Mouse (Mus musculus) cerebellum, adult 9-11 months (tissue): ENCODE measurements around the gene Map4k3.

Experiments
- DNase-seq: peaks from one replicate; pipeline ENCODE4 v3.0.0; 2022

Map4k3 gene

DNA sequence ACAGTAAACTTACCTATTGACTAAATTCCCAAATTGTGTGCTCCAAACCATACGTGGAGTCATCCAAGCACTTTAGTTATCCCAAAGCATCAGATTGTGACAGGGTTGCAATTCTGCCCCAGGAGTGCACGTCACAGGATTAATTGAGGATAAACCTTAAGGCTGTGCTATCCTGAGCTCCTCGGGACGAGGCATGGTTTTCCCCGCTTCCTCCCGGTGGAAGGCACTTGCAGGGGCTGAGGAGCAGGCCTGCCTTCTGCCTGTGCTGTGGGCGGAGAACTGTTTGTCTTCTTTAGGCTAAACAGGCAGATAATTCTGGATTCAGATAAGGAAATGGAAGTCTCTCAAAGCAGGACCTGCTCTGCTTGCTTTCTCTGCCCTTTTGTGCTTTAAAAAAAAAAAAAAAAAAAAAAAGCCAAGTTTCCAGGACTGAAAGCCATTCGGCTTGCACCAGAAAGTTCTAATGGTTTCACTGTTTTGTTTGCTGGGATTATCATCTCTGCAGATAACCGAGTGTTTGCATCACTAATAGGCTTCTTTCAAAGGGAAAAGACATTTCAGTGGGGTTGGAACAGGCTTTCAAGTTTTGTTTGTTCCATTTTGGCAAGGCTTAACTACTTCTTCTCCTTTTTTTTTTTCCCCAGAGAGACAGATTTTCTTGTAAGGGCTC, 930 bp upstream of the Map4k3 start:
- no peak for DNase-seq

DNA sequence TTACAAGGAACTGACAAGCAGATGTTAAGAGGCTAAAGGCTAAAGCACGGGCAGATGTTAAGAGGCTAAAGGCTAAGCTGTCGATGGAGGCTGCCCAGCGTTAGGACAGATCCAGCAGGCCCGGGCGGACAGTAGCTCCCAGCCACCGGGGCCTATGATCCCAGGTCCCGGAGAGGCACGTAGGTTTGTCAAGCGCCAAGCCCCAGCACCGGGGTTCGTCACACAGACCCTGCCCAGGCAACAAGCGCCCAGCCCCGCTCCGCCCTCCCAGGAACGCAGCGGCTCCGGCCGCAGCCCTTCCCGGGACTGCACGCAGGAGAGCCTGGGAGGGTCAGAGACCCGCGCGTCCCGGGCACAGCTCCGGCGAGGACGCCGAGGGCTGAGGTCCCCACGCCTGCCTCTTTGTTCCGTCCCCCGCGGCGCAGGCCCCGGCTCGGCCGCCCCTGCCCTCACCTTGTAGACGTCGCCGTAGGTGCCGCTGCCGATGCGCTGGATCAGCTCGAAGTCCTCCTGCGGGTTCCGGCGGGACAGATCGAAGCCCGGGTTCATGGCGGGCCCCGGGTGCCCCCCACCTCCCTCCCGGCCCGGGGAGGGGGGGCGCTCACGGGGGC, 839 bp downstream of the Map4k3 start:
- peak; percentile 72 for DNase-seq

DNA sequence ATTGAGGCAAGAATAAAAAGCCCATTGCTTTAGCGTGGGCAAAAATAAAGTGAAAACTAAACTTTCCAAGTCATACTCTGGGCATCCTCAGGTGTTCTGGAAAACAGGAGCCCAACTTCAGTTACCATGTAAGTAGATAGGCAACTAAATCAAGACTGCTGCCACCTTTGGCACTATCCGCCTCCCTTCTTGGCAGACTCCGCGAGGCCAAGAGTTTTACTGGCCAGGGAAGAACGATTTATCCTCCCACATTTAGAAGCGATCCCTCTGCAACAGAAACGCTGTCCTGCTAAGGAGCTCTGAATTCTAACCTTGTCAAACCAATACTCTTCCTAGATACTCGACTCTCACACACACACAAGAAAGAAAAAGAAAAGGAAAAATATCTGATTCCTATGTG, 1.5 kb downstream of the Map4k3 start:
- peak; percentile 71 for DNase-seq

DNA sequence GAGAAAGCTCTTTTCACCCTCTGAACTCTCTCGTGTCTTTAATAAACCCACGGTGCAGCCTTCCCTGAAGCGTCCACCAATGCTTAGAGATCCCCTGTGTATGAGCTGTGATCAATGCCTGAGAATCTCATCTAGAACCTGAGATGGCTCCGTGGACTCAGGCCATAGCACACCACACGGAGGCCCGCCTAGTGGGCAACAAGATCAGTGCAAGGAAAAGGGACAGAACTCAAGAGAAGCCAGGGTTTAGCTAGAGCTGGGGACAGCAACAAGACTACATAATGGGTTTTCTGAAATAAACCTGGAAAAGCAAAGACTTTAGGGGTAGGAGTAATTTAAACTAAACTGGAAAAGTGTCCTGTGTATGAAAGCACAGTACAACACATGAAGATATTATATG, 5.2 kb downstream of the Map4k3 start:
- no peak for DNase-seq

DNA sequence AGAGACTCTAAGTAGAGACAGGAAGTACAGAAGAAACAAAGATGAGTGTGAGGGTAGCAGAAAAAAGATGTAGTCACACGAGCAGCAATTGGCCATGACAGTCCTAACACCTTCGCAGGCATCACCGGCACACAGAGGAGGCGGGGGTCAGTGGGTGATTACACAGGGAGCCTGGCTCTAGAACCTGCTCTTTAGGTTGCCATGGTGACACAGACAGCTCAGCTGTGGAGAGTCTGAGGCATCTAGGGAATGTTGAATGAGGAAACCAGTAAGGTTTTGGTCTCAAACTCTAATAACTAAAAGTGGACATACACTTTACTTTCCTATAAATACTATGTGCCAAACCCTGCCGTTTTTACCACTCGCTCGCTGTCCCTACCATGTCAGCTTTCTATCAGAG, 6.6 kb downstream of the Map4k3 start:
- DNase-seq: no peak

DNA sequence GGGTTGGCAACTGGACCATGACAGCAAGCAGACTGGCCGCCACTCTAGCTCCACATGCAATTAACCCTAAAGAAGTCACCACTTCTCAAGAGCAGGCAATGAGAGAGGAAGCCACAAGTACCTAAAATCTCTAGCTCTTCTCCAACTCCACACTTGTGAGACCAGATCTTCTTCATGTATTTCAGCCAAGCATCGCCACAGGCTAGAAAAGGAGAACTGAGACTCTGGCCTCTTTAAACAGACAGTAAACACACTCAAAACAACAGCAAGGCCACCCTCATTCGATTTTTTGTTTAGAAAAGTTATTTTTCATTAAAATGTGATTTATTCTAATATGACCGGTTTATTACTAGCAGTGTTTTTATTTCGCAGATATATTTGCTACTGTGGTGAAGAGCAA, 9.0 kb downstream of the Map4k3 start:
- no peak for DNase-seq

DNA sequence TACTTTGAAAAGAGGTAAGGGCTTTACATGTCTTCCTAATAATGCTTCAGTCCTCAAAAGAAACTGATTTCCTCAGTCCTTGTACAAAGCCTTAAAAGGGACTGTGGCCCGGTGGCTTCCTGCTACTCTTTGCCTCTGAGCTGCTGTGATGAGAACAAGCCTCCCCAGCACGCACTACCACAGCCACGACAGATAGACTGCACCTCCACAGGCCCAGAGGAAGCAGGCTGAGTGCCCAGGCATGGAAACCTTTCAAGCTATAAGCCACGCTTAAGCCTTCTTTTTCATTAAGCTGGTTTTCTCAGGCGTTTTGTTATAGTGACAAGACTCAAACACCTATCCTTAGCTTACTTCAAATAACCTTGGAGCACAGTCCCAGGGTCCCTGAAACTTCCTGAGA, 10.0 kb downstream of the Map4k3 start:
- no peak for DNase-seq

DNA sequence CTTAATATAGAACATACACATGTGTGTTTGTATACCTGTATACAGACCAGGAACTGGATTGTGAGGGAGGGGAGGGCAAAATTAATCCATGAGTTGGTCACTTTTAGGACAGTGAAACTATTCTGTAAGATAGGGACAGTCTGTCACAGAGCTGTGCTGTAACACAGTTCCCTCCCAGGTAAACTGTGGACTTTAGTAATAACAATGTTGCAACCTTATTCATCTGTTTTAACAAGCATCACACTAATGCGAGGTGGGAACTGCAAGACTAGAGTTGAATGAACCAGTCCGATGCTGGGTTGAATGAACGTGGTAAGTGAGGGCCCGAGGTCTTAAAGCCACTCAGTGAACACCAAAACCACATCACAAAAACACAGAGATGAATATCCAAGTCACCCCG, 14.7 kb downstream of the Map4k3 start:
- DNase-seq: no peak

DNA sequence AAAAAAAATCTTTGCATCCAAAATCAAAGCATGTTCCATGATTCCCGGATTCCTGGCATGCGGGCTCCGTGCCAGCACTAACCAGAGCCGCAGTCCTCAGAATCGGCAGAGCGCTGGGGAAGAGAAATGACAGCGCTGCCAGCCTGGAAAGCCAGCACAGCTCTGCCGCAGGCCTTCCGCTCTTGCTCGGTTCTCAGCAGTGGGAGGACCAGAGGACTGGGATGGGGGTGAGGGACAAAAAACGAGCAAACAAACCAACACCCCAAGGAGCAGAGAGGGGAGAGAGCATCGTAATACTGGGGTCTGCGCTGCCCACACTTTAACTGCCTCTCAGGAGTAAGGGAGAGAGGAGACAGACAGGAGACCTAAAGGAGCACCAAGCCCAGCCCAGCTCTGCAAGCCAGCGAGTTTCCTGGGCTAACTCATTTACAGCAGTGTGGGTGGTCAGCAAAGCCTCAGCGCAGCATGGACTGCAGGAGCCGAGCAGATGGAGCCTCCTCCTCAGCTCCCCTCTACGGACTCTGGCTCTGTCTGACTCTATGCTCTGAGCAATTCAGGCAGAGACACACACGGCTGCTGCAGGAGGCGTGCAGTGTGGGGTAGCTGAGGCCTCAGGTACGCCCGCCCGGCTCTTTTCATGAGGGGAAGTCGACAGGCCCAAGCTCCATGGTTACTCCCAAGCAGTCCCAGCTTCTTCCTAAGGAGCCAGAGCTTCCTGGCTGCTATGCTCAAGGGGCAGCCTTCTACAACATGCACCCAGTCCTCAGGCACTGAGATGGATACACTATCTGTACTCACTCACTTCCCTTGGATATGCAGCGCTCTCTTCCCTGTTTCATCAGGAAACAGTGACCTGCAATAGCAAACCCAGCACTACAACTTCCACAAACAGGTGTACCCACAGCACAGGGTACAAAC, 18.1 kb downstream of the Map4k3 start:
- DNase-seq: peak; percentile 80

DNA sequence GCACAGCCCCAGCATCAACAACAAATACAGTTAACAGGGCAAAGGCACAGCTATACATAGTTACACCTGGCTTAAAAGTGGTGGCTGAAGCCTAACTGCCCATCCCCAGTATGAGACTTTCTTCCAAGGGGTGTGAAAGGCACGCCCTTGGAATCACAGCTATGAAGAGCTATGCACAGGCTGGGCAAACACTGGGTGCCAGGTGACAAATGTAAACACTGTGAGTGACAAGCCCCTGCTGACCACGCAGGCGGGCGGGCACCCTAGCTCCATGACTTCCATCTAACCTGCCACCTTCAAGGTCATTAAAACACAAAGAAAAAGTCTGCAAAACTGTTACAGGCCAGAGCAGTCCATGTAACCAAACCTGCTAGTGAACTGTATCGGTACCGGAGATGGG, 19.5 kb downstream of the Map4k3 start:
- no peak for DNase-seq

DNA sequence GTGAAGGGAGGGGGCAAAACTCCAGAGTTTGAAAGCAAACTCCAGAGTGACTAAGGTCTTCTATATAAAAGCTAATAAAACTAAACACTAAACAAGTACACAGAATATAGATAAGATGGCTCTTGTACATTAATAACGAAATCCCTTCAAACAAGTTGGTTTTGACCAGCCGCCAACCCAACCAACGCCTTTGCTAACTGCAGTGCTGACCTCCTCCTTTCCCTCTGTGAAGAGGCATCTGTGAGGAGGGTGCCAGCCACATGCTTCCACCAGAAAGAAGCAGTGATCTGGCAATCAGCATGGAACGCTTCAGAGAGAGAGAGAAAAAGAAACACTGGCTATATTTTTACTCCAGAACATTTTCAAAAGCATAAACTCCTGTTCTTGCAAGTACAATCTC, 21.1 kb downstream of the Map4k3 start:
- peak; percentile 56 for DNase-seq

DNA sequence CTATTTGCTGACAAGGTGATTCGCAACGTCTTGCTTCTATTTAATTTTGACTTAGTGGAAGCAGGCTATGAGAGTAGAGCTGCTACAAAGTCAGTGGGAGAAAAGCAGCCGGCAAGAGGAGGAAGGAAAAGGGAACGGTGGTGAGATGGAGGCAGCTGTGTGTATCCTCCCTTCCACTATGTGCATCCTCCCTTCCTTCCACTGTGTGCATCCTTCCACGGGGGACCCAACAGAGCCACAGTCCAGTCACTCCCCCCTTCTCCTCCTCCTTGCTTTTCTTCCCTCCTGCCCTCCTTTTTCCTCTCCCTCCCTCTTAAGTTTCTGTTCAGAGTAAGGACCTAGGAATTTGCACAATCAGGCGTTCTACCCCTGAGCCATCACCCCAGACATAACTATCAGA, 21.7 kb downstream of the Map4k3 start:
- DNase-seq: no peak

DNA sequence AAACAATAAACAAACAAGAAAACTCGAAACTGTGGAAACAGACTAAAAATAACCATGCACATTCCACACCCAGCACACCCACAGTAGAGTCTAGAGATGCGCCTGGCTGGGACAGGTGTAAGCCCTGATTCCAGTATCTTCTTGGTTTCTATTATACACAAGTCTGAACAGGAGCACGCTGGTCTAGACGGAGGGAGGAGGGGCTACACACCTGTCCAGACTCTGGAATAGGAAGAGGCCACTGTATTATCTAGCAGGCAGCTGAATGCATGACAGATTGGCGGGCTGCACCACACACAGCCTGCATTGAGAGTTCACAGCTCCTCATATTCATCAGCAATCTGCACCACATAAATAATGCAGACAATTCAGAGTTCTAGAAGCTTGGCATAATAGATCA, 26.6 kb downstream of the Map4k3 start:
- no peak for DNase-seq

DNA sequence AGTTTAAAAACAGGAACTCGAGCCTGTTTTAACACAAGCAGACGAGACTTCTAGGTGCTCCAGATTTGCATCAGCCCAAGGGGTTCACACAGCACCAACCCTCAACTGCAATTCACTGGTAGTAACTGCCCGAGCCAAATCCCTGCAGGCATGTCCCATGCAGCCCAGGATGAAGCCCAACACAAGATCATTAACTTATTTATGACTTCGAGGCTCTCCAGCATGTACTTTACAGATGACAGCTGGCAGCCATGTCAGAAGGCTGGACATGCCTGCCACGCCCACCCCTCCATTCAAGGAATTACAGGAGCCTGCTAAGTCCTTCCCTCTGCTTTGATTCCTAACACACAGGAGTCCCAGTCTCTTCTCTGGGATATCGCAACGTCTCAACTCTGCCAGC, 29.4 kb downstream of the Map4k3 start:
- DNase-seq: no peak

DNA sequence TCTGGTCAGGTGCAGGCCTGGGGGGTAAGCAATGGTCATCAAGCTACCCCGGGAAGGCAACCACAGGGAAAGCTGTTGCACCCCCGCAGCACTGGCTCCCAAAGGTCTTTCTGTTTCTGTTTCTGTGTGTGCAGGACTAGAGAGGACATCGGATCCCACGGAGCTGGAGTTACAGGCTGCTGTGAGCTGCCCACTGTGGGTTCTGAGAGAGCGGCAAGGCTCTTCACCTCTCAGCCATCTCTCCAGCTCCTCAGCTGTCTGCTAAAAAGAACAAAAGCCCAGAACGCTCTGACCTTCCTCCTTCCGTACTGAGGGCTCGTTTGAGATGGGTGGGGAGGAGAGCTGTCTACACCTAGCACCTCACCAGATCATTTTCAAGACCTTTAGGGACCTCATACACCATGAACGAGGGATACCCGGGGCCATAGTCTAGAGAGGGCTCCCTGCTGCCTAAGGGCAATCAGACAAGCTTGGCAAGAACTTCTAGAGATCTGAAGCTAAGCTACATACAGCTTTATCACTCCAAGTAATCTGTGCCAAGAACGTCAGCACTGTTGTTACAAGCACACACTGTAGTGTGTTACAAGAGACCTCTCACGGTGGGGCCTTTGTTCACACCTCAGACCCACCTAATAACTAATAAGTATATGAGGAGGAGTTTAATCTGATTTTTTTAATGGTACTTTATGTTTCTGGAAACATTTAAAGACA, 29.9 kb downstream of the Map4k3 start:
- DNase-seq: no peak

DNA sequence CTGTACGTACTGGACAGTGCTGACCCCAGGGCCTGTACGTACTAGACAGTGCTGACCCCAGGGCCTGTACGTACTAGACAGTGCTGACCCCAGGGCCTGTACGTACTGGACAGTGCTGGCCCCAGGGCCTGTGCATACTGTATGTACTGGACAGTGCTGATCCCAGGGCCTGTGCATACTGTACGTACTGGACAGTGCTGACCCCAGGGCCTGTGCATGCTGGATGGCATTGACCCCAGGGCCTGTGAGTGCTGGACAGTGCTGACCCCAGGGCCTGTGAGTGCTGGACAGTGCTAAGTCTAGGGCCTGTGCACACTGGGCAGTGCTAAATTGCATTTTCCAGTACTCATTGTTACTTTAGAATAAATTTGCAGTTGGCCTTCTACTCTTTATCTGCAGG, 31.3 kb downstream of the Map4k3 start:
- no peak for DNase-seq

DNA sequence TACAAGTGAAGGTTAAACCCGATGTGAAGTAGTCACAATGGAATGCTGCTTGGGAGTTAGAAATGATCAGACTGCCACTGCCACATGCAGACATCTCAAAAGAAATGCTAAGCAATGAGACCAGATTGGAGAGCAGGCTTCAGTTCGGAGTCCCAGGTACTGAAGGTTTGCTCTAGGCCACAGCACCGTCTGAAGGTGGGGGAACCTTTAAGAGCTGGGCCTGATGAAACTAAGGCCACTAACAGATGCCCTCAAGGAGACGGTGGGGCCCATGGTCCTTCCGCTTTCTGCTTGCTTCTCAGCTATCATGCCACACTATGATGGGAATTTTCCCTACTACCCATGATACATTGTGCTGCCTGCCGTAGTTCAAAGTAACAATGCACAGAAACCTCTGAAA, 32.1 kb downstream of the Map4k3 start:
- DNase-seq: no peak

DNA sequence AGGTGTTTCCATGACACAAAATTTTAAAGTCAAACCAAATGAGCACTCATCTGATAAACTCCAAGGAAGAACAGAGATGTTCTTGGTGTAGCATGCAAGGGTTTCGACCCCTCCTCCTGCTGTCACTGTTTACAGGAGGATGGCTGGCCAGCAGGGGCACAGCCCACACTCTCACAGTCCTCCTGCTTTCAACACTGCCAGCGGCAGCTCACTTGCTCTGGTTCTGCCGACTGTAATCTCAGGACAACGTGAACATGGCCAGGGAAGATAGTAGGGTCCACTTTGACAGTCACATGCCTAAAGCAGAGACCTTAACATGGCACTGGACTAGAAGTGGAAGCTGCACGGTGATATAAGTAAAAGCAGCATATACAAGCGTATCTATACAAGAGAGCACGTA, 34.6 kb downstream of the Map4k3 start:
- no peak for DNase-seq

DNA sequence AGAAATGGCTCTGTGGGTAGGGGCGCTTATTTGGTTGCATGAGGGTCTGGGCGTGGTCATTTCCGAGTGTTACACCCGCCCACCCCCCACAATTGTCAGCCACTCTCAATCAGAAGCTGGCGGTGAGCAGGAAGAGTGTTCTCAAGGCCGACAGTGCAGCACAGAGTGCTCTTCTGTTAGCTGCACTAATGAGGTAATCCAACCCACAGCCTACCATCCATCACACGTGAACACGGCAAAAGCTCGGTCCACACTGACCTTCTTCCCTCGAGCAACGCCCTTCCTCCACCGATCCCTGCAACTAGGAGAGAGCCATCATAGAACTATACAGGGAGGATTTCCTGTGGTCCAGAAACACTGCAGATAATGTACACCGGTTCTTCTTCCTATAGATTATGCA, 36.1 kb downstream of the Map4k3 start:
- no peak for DNase-seq

DNA sequence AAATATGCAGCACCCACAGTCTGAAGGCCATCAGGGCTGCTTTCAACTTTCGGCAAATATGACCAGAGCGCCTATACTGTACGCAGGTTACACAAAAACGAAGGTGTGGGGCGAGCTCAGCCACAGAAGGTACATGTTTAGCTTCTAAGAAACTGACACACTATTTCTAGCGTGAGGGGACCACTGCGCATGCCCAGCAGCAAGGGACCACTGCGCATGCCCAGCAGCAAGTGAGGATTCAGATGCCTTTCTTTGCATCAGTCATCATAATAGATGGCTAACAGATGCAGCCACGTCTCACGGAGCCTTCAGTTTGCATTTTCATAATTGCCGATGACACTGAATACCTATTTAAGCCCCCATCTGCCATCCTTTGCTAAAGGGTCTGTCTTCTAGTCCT, 39.6 kb downstream of the Map4k3 start:
- DNase-seq: no peak

DNA sequence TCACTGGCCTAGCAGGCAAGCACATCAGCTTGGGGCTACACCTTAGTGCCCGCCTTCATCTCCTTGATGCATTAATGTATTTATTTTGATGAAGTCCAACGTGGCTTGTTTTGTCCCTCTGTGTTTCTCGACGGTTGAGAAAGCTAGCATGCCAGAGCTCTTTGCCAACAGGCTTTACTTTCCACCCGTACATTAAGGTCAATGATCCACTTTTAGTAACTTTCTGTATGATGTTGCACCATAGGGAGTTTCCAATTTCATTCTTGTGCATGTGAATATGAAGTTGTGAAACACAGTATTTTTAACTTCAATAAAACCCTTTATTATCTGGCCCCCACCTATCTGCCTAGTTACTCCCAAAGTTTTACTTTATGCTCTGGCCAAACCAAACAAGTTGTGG, 42.2 kb downstream of the Map4k3 start:
- no peak for DNase-seq

DNA sequence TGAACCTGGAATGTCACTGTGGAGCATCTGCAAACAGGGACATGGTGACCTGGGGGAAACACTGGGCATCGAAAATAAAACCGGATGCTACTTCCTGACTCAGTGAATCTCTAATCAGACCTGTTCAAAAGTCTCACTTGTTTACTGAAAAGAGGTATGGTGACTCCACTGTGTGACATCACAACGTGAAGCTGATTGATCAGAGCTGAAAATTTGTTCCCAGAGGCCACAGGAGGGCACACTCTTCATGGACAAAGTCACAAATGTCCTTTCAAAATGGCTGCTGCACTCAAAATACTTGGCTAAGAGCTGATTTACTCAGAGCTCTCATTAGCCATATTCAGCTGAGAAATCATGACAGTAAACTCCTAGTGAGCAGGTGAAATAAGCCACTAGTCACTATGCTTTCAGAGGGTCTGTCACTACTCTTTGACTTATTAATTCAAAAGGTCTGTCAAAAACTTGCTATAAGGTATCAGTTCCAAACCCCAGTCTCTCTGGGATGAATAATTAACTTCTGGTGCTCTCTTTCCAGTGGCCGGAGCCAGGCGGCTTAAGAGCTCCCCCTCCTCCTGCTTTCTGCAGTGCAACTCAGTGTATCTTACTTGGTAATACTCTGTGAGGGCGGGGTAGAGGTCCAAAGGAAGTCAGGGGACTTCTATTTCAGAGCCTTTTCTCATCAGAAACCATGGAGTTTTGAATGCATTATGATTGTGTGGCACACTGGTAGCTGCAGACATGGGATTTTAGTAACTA, 44.3 kb downstream of the Map4k3 start:
- DNase-seq: no peak

DNA sequence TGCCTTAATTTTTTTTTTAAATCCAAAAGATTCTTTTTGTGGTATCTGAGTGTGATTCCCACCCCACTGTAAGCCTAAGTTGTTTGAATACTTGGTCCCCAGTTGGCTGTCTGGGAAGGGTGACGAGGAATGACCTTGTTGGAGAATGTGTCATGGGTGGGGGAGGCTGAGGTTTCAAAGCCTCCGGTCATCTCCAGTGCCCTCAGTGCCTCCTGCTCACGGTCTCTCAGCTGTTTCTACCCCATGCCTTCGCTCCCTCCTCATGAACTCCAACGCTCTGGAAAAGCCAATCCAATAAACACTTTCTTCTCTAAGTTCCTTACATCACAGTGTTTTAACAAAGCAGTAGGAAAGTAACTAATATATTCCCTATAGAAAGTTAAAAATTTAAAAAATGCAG, 45.2 kb downstream of the Map4k3 start:
- no peak for DNase-seq
